Mouse (Mus musculus): ENCODE data around the gene Dcaf15.

- TF ChIP-seq CTCF (IDR thresholded peaks at IDR 0.05; ENCODE audit: low read depth, low read length) (no peak), POLR2A (IDR thresholded peaks at IDR 0.05; ENCODE audit: borderline replicate concordance, low read depth, low read length) (no peak)
These were observed 27.7 kb downstream of the Dcaf15 start for GRCm38 (mm10) chr8:84076849-84077248.

Data from bone marrow macrophage, adult 2 months (primary cell).